Mouse (Mus musculus) ES-CJ7 (cell line): Measurements from ENCODE around the gene Fancc.

Experiments used
- DNase-seq: peaks from one replicate; pipeline ENCODE4 v3.0.0; 2011; ENCODE audit warnings: low read depth, low spot score

Fancc gene

DNA sequence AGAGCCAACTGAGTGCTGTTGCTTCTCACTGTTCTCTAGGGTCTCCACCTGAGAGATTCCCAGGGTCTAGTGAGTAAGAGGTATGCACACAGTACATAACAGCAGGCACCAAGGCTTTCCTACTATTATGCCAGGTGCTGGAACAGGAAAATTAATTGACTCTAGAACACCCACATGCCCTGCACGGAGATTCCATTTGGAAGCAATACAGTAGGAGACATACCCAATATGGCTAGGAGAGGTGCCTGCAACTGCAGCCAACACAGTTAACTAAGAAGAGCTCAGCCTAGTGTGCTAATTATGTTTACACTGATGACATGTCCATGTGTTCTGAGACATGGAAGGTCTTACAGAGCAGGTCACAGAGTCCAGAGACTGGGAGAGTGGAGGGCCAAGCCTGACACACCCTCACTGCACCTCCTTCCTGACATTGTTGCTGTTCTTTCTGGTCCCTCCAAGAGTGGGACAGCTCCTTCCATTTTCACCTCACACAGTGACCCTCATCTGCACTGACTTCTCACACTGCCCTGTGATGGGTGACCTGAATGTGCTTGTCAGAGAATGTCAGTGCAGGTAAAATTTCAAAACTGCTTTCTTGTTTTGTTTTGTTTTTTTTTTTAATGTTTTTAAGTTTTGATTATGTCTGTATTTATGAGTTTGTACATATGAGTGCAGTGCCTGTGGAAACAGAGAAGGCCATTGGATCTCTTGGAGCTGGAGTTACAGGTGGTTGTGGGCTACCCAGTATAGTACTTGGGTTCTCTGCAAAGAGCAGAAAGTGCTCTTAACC lies 234.7 kb downstream of the Fancc start:
- no peak for DNase-seq

DNA sequence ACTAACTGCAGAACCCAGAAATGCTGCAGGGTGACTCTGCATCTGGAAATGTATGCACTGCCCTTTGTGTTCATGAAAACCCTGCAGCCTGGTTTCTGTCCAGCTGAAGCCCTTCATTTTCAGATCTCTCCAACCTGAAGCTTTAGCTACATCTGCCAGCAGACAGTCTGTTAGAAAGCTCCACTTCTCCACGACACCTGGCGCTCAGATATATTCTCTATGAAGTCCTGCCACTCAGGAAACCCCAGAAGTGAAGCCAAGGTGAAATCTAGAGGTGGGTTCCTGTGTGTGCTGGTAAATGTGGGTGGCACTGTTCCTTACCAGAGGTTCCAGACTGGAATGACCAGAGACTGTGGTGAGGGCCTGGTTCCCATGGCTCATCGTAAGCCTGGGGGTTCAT lies 235.4 kb downstream of the Fancc start:
- DNase-seq, result no peak

DNA sequence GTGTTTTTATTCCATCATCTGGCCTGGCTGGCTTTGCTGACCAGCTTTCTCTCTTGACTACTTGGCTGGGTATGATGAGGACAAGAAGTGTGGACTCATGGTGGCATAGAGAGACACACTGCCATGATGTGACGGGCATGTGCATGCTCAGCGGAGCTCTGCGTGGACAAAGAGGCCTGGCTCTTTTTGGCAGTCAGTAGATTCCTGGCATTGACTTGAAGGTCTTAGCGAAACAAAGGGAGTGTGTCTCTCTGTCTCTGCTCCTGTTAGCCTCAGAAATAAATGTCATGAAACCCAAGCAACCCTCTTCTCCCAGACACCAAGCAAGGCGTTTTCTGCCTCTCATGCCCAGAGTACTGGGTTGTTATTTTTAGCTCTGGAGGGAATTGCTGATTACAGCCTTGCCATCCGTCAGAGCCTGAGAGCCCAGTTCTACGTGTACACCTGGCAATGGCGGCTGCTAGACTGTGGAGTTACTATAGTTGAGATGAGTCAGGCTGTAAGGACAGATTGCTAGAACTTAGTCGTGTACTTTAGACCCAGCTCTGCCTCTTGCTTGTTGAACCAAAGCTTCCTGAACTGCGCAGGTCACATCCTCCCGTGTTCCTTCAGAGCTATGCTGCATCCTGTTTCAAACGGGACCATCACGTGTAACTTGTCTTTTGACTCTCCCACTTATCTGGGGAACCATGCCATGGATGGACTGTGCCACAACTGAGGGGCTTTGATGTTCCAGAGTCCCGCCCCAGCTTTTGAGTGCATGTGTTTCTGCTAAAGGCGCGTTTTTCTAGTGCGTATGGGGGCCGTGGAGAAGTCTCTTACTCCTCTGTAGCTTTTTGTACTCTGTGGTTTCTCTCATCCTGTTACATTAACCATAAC lies 236.1 kb downstream of the Fancc start:
- no peak for DNase-seq

DNA sequence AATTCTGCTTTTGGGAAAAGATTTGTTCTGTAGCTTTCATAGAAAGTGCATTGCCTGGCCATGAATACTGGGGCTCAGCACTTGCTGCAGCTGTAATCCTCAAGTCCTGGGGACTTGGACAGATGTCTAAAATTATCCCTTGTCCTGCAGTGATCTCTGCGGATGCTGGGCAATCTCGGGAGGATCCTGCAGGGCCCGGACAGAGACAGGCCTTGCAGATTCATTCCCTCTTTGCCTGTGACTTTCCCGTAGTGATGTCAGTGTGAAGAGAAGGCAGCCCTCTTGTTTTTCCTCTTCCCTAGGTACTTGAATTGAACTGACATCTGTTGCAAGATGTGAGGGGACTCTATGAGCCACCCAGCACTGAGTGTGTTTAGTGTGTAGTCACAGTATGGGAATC lies 236.9 kb downstream of the Fancc start:
- DNase-seq, result no peak

DNA sequence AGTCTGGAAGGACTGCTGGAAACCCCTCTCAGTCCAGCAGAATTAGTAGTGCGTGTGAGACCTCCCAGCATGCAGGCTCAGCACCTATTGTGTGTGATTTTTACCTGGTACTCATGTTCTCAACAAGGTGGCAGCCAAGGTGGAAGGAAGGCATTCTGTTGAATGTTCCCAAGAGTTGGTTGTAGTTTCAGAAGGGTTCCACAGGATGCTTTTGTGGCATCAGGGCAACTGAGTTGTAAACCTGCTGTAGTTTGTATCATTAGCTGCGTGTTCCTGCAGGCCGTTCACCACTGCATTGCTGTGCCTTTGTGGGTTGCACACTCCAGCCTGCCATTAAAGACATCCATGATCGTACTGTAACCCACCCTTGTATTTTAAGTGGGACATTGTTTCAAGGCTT lies 238.4 kb downstream of the Fancc start:
- DNase-seq, result no peak

DNA sequence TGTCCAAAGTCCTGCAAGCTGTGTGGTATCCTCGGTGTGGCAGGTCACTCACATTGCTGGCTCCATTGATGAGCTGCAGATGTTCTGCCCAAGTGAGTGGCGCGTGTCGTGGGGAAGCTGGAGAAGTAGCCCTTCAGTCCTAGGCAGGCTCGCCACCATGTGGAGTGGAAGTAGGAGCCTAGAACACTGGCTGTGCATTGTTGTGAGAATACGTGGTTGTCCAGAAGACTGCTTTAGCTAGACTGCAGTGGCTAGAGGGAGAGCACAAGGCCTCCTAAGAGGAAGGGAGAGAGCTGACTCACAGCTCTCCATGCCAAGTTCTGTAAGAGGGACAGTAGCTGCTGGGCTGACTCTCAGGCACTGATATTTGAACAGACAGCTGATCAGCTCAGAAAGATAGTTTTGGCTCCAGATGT lies 238.9 kb downstream of the Fancc start:
- no peak for DNase-seq

DNA sequence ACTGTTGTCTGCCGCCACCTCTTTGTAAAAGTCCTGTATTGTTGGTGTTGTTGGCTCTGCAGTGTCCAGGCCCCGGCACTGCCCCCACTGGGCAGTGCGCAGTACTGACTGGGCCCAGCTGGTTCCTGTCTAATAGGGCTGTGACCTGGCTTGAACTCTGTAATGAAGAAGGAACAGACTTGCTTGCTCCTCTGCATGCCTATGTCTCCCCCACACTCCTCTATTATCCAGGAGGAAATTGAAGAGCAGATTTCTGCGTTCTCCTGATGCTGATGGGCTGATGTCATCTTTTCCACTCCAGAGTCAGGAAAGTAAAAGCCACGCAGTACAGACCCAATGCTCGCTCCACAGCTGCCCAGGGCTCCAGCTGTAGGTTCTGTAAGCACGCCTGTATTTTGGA lies 240.3 kb downstream of the Fancc start:
- DNase-seq, result peak; percentile 27

DNA sequence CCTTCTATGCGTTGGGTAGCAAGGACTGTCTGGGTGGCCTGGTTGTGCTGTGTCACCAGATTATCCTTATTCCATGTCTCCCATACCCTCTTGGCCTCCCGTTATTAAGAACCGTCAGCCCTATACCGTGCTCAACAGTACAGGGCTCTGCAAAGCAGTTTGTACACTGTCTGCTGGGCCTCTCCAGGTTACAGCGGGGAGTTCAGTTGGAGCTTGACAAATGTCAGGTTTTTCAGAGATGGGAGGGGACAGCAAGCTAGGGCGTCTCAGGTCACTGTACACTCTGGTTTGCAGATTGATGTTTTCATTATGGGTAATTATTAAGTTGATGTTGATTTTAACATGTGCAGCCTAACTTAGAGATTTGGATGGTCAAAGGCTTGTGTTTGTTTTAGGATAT lies 240.9 kb downstream of the Fancc start:
- no peak for DNase-seq

DNA sequence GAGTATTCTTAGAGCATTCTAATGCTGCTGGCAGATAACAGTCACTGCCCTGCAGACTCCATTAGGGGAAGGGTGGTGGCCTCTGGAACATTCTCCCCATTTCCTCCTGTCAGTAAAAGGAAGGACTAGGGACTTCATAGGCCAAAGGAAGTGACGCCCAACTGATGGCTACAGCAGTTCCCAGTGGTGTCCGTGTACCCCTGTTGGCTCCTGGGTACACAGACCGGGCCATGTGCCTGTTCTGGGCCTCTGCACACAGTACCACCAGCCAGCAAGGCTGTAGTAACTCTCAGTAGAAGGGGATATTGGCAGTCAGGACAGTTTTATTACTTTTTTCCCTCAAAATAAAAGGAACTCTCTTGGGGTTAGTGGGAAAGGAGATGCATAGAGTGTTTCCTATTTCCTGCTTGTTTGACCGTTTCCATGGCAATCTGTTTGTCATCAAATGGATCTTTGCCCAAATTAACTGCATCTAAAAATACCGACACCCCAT lies 241.5 kb downstream of the Fancc start:
- DNase-seq, result no peak

DNA sequence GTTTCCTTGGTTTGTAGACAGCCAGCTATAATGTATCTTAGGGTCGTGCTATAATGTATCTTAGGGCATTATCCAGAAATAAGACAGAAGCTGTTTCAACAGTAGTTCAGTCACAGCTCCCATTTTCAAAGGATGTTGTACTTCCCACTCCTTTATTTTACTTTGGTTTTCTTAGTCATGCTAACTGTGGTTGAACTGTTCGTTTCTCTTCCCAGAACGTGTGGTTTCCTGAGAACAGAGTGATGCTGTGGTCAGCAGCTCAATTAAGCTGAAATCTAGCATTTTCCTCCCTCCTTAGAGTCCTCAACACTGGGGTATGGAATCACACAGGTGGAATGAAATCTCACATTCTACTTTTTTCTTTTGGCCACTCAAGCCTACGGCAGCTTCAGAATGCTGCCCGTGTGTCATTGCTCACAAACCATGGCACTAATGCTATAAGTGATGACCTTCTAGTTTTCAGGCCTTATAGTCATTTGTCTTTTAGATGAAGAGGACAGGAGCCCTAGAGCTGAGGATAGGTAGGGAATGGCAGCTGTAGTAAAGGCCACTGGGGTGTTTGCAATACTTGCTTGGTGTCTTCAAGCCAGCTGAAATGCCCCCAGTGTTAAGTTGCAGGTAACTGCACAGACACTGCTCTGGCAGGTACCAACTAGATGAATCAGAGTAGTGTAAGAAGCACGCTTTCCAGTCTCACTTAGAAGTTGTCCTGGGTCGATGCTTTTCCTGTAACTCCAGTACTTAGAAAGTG lies 243.0 kb downstream of the Fancc start:
- no peak for DNase-seq

DNA sequence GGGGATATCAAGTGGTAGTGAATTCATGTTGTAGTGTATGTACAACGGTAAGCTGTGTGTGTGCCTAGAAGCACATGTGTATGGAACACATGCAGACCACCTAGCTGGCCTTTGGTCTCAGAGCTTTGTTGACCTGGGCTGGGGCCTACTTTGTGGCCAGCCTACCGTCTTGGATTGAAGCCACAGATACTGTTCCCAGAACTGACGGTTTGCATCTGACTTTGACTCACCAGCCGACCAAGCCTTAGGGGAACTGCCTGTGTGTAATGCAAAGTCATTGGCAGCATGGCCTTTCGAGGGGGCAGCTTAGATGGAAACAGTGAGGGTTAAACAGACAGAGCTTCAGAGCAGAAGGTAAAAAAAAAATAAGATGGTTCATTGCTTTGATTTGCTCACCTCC lies 243.9 kb downstream of the Fancc start:
- DNase-seq, result no peak

DNA sequence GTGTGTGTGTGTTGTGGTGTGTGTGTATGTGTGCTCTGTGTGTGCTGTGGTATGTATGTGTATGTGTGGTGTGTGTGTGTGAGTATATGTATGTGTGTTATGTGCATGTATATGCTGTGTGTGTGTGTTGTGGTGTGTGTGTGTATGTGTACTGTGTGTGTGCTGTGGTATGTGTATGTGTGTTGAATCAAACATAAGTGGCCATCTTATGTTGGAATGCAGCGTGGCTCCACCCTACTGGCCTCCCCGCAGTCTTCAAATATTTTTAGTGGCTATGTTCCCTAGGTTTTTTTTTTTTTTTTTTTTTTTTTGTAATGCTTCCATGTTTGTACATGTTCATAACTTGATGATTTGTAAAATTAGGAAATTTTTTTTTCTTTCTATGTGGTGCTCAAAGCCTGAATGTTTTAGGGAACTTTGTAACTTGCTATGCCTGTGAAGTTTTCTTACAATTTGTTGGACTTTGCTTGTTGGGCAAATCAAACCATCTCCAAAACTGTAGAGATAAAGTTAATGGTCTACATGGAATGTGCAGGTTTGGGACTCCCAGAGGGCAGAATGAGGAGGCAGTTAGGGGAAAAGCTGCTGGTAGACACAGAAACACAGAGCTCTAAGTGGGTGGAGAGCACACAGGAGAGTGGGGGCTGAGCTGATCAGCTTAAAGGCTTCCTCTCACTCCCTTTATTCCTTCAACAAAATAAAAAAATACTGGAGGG lies 244.6 kb downstream of the Fancc start:
- DNase-seq, result no peak

DNA sequence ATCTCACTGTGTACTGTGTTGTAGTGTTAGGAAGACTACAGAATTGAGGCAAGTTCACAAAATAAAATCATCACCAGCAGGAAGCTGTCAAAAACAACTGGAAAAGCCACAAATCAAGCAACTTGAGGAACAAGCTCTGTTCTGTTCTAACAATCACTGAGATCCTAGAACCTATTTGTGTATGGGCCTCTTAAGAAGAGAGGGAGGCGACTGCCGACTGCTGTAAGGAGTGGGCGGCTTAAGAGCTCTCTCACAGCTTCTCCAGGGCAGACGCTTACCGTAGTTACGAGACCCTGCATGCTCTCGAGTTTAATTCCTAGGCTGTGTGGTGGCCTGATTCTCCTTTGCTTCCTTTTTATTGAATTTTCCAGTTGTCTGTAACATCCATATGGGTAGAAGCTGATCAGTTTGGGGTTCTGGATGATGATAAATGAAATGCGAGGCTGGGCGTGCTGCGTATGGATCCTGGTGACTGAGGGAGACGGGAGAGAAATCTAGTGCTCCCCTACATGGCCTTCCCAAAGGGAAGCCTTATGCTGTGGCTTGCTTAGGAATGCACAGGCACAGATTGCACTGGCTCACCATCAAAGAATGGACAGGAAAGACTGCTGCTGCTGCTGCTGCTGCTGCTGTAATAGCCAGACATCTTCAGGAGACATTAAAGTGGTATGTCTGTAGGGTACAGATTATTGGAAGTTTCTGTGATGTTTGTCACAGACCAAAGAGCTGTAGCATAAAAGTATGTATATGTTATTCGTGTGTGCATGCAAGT lies 245.8 kb downstream of the Fancc start:
- no peak for DNase-seq

DNA sequence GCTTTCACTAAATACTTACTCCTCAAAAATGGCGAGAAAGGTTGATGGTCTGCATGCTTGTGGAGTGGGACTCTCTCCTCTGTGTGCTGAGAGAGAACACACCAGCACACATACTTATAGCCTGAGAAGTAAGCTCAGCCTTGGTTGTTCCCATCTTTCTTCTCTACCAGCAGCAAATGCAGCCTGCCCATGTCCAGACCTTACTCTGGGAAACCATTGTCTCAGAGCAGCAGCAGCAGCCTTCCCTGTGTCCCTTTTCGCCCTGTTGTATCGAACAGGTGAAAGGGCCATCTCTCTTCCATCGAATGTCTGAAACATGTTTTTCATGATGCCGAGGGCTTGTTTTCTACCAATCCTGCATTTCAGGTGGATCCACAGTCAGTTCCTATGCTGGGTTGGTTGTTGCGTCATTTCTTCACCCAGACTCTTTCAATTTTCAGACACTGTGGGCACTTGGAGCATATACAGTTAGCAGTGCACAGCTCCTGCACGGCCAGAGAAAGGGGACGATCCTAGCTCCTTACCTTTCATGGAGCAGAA lies 246.6 kb downstream of the Fancc start:
- no peak for DNase-seq

DNA sequence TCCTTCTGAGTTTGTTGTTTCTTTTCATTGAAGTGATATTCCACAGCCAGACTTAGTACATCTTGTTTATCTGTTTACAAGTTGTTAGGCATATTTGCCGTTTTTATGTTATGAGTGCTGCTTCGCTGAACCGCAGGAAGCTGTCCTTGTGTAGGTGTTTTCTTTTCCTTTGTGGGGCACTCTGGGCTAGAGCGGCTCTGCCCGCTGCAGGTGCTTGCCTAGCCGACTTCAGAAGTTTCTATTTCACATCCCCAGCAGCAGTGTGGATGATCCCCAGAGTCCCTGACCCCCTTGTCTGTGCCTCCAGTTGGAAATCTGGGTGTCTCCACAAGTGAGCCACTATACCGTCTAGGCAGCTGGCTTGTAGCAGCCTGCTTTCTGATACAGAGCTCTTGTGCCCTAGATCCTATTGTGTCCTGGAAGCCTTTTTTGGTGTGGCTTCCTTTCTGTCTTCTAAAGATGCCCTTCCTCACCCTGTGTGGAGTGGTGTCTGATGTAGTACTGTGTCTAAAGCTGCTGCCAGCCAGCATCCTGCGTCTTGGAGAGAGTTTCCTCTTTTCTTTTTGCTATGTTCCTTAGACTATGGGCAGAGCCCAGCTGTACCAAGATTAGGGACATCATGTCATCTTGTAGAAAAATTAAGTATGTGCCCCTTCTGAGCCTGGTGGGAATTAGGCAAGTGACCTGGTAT lies 247.2 kb downstream of the Fancc start:
- DNase-seq, result no peak

DNA sequence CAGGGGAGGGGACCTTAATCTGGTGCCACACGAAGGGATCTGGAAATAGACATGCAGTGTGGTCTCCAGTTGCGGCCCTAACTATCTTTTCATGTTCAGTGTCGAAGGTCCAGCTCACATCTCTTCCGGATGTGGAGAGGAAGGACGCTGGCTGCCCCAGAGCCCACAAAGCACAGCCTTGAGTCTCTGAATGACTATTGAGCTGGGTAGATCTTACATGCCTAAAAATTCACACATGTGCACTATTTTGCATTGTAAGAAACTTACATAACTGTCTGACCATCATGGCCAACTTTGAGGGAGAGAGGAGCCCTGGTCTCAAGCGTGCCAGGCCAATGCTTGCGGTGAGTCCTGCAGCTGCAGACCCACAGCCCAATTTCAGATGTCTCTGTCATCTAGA lies 247.9 kb downstream of the Fancc start:
- no peak for DNase-seq

DNA sequence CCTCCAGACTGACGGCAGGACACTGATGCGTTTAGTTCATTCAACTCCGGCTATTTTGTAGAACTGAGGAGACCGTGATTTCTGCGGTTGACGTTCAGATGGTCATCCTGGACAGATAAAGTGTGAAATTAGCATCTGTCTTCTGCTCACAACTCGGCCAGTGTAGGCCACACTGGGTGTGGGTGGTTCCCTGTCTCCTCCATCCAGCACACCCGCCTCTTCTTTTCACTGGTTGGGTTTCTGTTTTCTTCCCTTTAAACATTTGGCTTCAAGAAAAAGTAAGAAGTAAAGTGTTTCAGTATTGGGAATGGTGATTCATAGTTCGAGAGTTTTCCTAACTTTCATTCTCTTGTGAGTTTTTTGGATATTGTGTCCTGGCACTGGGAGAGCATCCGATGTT lies 248.8 kb downstream of the Fancc start:
- no peak for DNase-seq

DNA sequence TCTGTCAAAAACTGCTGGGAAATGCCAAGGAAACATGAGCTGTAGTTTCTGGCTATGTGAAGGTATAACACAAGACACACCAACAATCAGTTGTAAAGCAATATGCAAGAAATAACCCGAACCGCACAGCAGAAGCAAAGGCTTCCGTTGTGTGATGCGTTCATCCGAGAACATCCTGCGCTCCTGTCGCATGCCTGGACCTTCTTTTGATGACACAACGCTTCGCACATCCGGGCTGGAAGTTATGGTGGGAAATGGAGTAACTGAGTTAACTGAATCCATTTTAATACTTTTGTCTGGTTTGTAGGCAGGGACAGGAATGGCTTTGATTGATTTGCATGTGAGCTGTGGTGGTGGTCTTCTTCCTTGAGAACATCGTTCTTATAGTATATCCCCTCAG lies 249.4 kb downstream of the Fancc start:
- no peak for DNase-seq

DNA sequence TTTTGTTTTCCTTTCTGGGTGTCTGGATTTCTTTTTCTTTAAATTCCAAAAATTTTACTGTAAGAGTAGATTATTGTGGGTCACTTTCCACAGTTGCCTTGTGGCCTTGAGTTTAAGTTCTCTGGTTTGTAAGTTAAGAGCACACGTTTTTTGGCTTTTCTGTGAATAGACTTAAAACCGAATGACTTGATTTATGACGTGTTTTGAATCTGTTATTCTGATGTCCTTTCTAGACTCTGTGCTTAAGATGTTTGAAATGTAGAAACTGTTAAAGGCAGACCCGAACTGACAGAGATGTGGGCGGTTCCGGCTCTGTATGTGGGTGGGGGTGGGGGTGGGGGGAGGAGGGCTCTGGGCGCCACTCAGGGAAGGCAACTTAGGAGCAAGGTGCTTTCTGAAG lies 250.0 kb downstream of the Fancc start:
- no peak for DNase-seq
